Mouse (Mus musculus) lung, embryonic 15.5 days (tissue): ENCODE results near the gene Gm9958. TPM values are rescaled to one million over a fixed set of nuclear protein-coding genes. Genes with fewer than 3 reads are reported as not detected.

ENCODE experiments used
- ATAC-seq: fragments of 200-750 bp; cut with Nextera tagmentation; 2 replicates; pipeline ENCODE4 v1.8.0; 2017; ENCODE audit warnings: moderate number of reproducible peaks, borderline replicate concordance; ENCODE audit not compliant: low FRiP score, low TSS enrichment; ENCODE audit errors: extremely low read depth
- H3K27ac ChIP-seq: fragments of 300-500 bp; sonication (generic); 2 replicates; pipeline ENCODE4 v1.5.1; 2015; ENCODE audit warnings: moderate library complexity, mild to moderate bottlenecking, inconsistent platforms
- H3K27me3 ChIP-seq: fragments of 300-500 bp; sonication (generic); 2 replicates; pipeline ENCODE4 v1.6.1; 2015; ENCODE audit warnings: inconsistent platforms
- H3K36me3 ChIP-seq: fragments of 300-500 bp; sonication (generic); 2 replicates; pipeline ENCODE4 v1.6.1; 2015; ENCODE audit warnings: inconsistent platforms
- H3K4me1 ChIP-seq: fragments of 300-500 bp; sonication (generic); 2 replicates; pipeline ENCODE4 v1.6.1; 2015; ENCODE audit warnings: inconsistent platforms
- H3K4me2 ChIP-seq: fragments of 300-500 bp; sonication (generic); 2 replicates; pipeline ENCODE4 v1.6.1; 2015; ENCODE audit warnings: inconsistent platforms, mild to moderate bottlenecking, moderate library complexity
- H3K4me3 ChIP-seq: fragments of 300-500 bp; sonication (generic); 2 replicates; pipeline ENCODE4 v1.5.1; 2015; ENCODE audit warnings: mild to moderate bottlenecking, inconsistent platforms
- H3K9ac ChIP-seq: fragments of 300-500 bp; sonication (generic); 2 replicates; pipeline ENCODE4 v1.6.1; 2015; ENCODE audit warnings: inconsistent platforms
- H3K9me3 ChIP-seq: fragments of 300-500 bp; sonication (generic); 2 replicates; pipeline ENCODE4 v1.6.1; 2016; ENCODE audit warnings: inconsistent platforms
- WGBS: fragments of 180-500 bp; shearing (Covaris S2); methylation state at CpG from one replicate; pipeline ENCODE4 v1.1.7; 2015; 5-methylcytosine and 5-hydroxymethylcytosine counted together
- polyA plus RNA-seq: library from polyadenylated mRNA; unstranded; fragments of >200 nt; fragmentation: Nextera tagmentation; extraction: Ambion mirVana; gene quantifications from 2 replicates; pipeline ENCODE4 v1.2.1, GENCODE M21; 2015

The Gm9958 gene
- polyA plus RNA-seq, 1 experiment from 2014 or later, result 7.1 TPM

- H3K27me3 ChIP-seq, result no peaks in the 10 kb centered on the region
- H3K9me3 ChIP-seq, result no peaks in the 10 kb centered on the region
- WGBS, result 22% methylated on average over 6 of the region's 6 CpGs
- no peak overlapping the region for H3K27ac ChIP-seq
- peaks cover 3% of the 10 kb centered on the region; the same call in 1 of the 2 replicates for H3K4me1 ChIP-seq
- H3K4me2 ChIP-seq, result no peak overlapping the region
- H3K9ac ChIP-seq, result no peak overlapping the region
- H3K4me3 ChIP-seq, result no peak overlapping the region
- H3K36me3 ChIP-seq, result no peaks in the 10 kb centered on the region
- ATAC-seq, result no peak
These were observed 47.9 kb downstream of the Gm9958 start for GRCm38 (mm10) chr5:90414925-90415295.

Other genes with a start within 250 kb of the Gm9958 start
- gene Cox18, start 143.2 kb upstream of the Gm9958 start, polyA plus RNA-seq, result 31.5 and 33.2 TPM in 2 replicates
- 20.4 and 21.6 TPM in 2 replicates for gene Ankrd17, start 627 bp upstream of the Gm9958 start, polyA plus RNA-seq
- gene Alb, start 93.7 kb downstream of the Gm9958 start, polyA plus RNA-seq, result 5.7 and 27.9 TPM in 2 replicates
- gene Afp, start 123.5 kb downstream of the Gm9958 start, polyA plus RNA-seq, result 12.8 and 64.9 TPM in 2 replicates
- 0.07 and 0.10 TPM in 2 replicates for gene Afm, start 151.7 kb downstream of the Gm9958 start, polyA plus RNA-seq
- gene 5830473C10Rik, start 193.9 kb downstream of the Gm9958 start, polyA plus RNA-seq, result 0.08 and 0.09 TPM in 2 replicates